Mouse (Mus musculus): Measurements from ENCODE around the gene Tes3-ps. TPM values are rescaled to one million over a fixed set of nuclear protein-coding genes. Genes with fewer than 3 reads are reported as not detected.
A peak's percentile ranks its signal among the peaks of the same experiment; 100 is the strongest.

Tes3-ps gene
- 1 to 10 TPM; 1.4 to 1.6 TPM for total RNA-seq (2021)
- long read RNA-seq, experiment 1 = 0 reads
- long read RNA-seq, experiment 2 = 0 reads

DNA sequence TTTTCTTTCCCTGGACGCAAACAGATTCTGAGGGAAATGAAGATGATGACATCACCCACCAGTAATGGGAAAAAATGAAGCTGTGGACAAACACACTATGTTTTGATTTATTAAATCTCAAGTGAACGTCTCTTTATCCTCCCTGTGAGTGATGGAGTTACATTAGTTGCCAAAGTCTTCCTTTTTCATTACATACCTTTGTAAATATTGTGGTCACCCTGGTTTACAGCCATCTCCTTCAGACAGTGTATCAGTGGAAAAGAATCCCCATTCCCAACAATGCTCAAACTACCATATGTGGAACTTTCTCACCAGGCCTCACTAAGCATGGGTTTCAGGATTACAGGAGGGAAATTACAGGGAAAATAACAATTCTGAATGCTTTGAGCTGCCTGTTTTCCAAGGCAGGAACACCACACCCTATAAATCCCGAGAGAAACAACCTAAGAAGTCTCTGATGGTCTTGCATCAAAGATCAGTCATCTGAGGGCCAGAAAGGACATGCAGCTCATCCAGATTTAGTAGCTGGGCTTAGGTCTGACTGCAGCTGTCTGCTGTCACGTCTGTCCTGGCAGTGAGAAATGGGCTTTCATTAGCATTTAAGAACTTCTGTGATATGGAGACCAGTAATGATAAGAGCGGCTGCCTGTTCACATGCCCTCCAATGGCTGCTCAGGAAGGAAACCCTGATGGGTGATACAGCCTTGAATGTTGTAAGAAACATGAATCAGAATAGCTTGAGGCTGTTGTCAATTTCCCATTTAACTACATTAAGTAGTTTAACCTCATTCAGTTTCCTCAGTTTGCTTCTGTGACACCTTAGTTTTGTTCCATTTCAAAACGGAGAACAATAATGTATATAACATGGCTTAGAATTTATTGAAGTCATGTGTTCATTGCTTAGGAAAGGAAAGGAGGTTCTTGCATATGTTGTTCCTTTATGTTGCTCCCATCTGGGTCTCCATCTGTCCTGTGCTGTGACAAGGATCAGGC is at the start of gene Tes3-ps:
Gene Tes3-ps (plus strand): TSS at position 943 of the 993 bp plus-strand sequence.
- DNase-seq (ENCODE audit: low spot score) = peak; percentile 34

- DNase-seq (ENCODE audit: low spot score) = no peak
These were observed 48.7 kb upstream of the Tes3-ps start for GRCm38 (mm10) chr13:49444451-49444850.

GRCm38 (mm10) chr13:49449318-49449749 is 43.8 kb upstream of the Tes3-ps start:
- peak; percentile 88 for DNase-seq (ENCODE audit: low spot score)

DNA sequence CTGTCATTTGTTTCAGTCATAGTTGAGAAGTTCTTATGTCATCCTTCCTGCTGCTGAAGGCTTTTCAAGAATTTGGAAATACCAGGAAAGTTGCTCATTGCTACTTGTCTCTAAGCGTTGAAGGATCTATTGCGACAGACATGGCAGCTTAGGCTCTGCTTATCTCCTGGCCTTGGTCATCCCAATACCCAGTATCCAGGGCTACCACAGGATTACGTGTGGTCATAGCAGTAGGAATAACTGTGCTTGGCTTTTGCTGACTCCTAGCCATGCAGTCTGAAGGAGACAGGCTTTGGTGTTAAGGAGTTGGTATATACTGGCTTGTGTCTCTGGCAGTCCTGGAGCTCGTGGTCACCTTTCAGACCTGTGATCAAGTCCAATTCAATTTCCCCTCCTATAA is 32.8 kb upstream of the Tes3-ps start:
- DNase-seq (ENCODE audit: low spot score) = no peak

GRCm38 (mm10) chr13:49460692-49461414 is 32.3 kb upstream of the Tes3-ps start:
- peak; percentile 67 for DNase-seq (ENCODE audit: low spot score)

- DNase-seq (ENCODE audit: low spot score) = peak; percentile 56
These were observed 31.5 kb upstream of the Tes3-ps start for GRCm38 (mm10) chr13:49461458-49462132.

GRCm38 (mm10) chr13:49462921-49463320 is 30.2 kb upstream of the Tes3-ps start:
- no peak for DNase-seq (ENCODE audit: low spot score)

DNA sequence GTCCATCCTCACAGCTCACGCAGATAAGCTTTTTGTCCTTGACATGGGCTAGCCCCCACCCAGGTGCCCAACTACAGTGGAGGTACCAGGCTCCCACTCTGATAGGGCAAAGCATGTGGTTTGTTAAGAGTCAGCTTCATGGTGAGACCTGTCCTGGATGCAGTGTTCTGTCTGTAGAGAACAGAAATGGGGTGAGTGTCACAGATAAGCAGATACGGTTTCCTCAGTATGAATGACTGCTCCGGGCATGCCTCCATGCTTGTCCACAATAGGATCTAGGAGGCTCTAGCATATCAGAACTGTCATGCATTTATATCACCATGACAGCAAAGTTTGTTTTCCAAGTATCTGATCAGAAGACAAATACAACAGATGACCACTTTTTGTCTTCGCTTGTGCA is 27.2 kb upstream of the Tes3-ps start:
- no peak for DNase-seq (ENCODE audit: low spot score)

DNA sequence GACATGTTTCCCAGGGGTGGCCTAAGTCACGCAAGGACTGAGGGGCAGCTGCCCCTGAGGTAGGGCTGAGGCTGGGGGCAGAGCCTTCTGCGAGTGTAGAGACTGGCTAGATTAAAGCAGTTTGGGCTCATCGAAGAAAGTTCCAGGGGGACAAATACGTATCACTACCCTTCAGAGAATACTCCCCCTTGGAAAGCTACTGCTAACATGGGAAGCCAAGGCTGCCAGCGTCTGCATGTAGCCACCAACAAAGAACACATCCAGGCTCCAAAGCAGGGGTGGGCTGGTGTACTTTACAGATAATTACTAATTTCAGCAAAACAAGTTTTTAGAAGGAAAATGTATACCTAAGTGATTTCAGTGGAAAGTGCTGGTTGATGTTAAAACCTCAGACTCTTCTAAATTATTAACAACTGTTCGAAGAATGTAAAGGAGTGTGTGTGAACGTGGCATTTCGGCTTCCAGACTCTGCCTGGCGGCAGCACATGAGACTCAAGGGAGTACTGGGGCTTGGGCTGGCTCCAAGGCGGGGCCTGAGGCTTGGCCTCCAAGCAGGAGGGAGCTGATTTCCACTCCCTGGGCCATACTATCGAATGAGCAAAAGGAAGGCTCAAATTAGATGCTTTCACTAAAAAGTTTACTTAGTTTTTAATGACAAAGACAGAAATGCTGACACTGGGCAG is 26.6 kb upstream of the Tes3-ps start:
- DNase-seq (ENCODE audit: low spot score) = peak; percentile 80

DNA sequence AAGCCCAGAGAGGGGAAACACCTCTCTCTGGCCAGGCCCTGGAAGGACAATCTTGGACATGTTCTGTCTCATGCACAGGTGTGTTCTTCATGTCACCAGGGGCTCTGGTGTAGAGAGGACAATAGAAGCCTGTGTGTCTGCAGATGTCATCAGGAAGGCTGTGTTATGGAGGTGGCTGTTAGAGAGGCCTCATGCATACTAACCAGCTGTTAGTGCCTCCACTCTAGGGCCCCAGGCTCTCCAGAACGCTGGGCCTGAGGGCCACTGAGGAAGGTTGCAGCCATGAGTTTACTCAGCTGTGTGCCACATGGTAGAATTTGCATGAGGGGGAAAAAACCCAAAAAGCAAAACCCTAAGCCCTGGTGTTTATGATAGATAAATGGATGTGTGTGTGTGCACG is 25.5 kb upstream of the Tes3-ps start:
- DNase-seq (ENCODE audit: low spot score) = no peak

DNA sequence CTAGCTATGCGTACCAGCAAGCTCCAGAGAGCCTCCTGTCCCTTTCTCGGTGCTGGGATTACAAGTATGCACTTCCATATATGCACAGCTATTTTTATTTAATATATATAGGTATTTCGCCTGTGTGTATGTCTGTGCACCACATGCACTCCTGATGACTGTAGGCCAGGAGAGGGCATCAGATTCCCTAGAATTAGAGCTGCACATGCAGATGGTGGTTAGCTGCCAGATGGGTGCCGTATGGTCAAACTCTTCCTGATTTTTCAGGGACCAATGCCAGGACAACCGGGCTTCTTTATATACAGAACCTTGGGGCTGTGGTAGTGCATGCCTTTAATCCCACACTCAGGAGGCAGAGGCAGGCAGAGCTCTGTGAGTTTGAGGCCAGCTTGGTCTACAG is 24.1 kb upstream of the Tes3-ps start:
- no peak for DNase-seq (ENCODE audit: low spot score)

GRCm38 (mm10) chr13:49470319-49470718 is 22.8 kb upstream of the Tes3-ps start:
- no peak for DNase-seq (ENCODE audit: low spot score)

DNA sequence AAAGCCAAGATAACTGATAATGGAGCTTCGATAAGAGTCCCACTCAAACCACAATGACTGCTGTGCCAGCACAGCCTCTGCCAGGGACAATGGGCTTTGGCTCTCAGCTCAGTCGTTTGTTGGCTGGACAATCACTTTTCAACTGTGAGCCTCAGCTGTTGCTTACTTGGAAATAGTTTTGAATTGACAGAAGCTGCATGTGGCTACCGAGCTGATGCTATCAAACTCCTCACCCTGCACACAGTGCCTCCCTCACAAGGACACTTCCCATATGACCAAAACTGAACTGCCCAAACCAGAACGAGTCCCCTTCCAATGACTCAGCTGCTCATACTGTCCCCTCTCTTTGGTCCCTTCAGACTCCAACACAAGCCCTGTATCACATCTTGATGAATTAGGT is 22.3 kb upstream of the Tes3-ps start:
- DNase-seq (ENCODE audit: low spot score) = no peak

- no peak for DNase-seq (ENCODE audit: low spot score)
These were observed 21.0 kb upstream of the Tes3-ps start for GRCm38 (mm10) chr13:49471981-49472675.

DNA sequence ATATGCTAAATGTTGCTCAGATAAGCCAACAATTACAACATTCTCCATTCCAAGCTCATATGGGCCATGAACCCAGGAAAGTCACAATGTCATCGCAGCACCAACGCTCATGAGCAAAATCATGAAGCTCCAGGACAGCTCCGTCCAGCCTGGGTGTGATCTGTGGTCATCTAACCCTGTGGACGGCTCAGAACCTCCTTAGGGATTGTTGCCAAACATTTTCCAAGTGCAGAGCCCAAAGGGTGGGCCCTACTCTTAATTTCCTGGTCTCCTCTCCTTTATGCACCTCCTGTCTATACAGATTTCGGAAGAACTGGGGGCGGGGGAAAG is 20.5 kb upstream of the Tes3-ps start:
- no peak for DNase-seq (ENCODE audit: low spot score)

DNA sequence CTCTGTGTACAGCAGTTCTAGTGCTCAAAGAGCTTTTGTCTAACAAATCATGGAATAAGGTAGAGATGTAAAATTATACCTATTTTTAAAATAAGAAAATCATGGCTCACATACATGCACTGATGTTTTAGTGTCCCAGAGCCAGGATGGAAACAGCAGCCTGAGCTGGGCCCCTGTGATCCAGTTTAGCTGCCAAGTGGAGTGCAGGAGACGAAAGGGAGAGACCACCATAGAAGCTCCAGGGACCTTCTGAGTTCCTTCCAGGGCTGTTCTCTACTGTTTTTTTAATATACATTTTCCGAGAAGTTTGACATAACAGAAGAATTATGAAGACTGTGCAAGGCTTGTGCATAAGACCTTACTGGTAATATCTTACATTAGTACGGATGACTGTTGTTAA is 15.2 kb upstream of the Tes3-ps start:
- DNase-seq (ENCODE audit: low spot score) = no peak

DNA sequence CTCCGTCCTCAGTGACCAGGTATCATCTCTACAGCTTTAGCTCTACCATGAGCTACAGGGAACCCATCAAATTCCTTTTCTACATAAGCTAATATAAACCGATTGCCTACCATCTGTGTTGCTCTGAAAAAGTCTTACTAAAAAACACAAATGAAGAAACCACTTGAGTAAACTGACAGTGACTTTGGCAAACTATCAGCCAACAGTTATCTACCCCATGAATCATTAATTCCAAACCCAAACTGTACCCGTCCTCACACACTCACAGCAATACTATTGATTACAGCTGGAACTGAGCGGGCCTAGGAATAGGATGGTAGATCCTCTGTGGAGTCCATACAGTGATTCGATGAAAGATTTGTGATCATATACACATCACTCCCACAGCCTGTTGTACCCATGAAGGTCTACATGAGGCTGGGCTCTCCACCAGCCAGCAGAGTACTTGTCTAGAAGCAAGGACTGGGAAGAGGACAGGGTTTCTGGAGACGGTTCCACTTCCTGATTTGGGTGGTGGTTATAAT is 14.2 kb upstream of the Tes3-ps start:
- DNase-seq (ENCODE audit: low spot score) = no peak

DNA sequence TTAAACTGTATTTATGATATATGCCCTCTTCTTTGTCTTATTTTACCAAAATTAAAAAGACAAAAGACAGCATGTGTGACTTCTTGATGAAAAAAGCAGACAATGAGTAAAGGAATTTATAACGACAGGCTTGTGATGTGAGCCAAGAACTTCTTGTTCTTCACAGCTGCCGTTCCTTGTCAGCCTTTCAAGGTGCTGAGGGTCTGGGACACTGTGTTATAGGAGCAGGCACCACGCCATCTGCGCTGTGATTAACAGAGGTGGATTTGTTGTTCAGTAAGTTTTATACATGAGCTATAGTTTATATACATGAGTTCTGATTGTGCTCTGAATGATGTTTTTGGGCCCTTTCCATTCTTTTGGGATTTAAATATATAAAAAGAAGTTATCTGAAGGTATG is 13.7 kb upstream of the Tes3-ps start:
- DNase-seq (ENCODE audit: low spot score) = peak; percentile 77

GRCm38 (mm10) chr13:49480057-49480456 is 13.1 kb upstream of the Tes3-ps start:
- DNase-seq (ENCODE audit: low spot score) = peak; percentile 90

GRCm38 (mm10) chr13:49480551-49480950 is 12.6 kb upstream of the Tes3-ps start:
- peak; percentile 37 for DNase-seq (ENCODE audit: low spot score)

Data from gastrocnemius, adult 18-20 months (tissue).